Mouse (Mus musculus) cerebellum, postnatal 25 days (tissue): ENCODE results near the gene Cd247.

ENCODE experiments used
- DNase-seq, 2 experiments: peaks; one replicate each; pipeline ENCODE4 v3.0.0; 2021; ENCODE audit warnings: mixed read lengths in 2 of 2

Cd247 gene

GRCm38 (mm10) chr1:165855759-165856545 is 67.5 kb downstream of the Cd247 start:
- no peak for DNase-seq

GRCm38 (mm10) chr1:165857279-165857678 is 68.8 kb downstream of the Cd247 start:
- no peak for DNase-seq

- no peak for DNase-seq
These were observed 69.9 kb downstream of the Cd247 start for GRCm38 (mm10) chr1:165858356-165858755.

- DNase-seq = no peak
These were observed 72.1 kb downstream of the Cd247 start for GRCm38 (mm10) chr1:165860373-165861234.

GRCm38 (mm10) chr1:165861235-165861609 is 72.7 kb downstream of the Cd247 start:
- no peak for DNase-seq

- DNase-seq = no peak
These were observed 73.6 kb downstream of the Cd247 start for GRCm38 (mm10) chr1:165862059-165862458.

GRCm38 (mm10) chr1:165864864-165865795 is 76.6 kb downstream of the Cd247 start:
- no peak for DNase-seq

- DNase-seq = no peak
These were observed 78.3 kb downstream of the Cd247 start for GRCm38 (mm10) chr1:165866630-165867280.

GRCm38 (mm10) chr1:165868659-165869058 is 80.2 kb downstream of the Cd247 start:
- no peak for DNase-seq

GRCm38 (mm10) chr1:165874645-165875044 is 86.2 kb downstream of the Cd247 start:
- DNase-seq = no peak

GRCm38 (mm10) chr1:165875520-165876284 is 87.2 kb downstream of the Cd247 start:
- DNase-seq = no peak

- DNase-seq = no peak
These were observed 90.3 kb downstream of the Cd247 start for GRCm38 (mm10) chr1:165878751-165879150.

- peak; percentile 35 to 57 for DNase-seq
These were observed 93.8 kb downstream of the Cd247 start for GRCm38 (mm10) chr1:165882146-165882900.

GRCm38 (mm10) chr1:165891686-165892085 is 103.2 kb downstream of the Cd247 start:
- no peak for DNase-seq

GRCm38 (mm10) chr1:165903596-165903995 is 115.1 kb downstream of the Cd247 start:
- DNase-seq = no peak

GRCm38 (mm10) chr1:165908153-165908552 is 119.7 kb downstream of the Cd247 start:
- no peak for DNase-seq

GRCm38 (mm10) chr1:165908806-165909205 is 120.3 kb downstream of the Cd247 start:
- DNase-seq = peak in 1 of 2 experiments; percentile 25

GRCm38 (mm10) chr1:165909471-165909870 is 121.0 kb downstream of the Cd247 start:
- DNase-seq = peak; percentile 80 to 89

- DNase-seq = no peak
These were observed 125.4 kb downstream of the Cd247 start for GRCm38 (mm10) chr1:165913720-165914415.

GRCm38 (mm10) chr1:165914416-165914801 is 125.9 kb downstream of the Cd247 start:
- DNase-seq = no peak
